15 mouse cellular contexts compared by ENCODE assay signal in the genomic region with DNA sequence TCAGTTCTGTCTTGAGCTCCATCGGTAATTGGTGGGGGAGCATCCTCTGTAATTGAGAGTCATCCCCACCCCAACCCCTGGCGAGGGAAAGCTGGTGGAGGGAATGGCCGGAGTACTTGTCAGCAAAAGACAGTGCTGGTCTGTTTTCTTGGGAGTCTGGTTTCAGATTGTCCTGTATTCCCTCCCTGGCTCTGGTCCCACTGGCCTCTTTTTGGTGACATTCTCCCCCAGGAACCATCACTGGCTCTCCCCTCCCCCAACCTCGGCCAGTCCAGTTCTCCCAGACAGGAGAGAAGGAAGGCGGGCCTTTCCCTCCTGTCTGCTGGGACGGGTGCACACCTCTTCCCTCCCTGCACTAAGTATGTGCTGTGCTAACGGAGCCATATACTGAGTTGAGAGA. TPM values are rescaled to one million over a fixed set of nuclear protein-coding genes. Genes with fewer than 3 reads are reported as not detected.
DNase-seq lines count a peak whose midpoint lies in the region; ATAC-seq and TF ChIP-seq lines count a peak whose summit lies in the region.
"Had no signal": no experiment of that assay in that cellular context is flagged by ENCODE, and none has a peak within 500 bp of the region (broad histone marks: within the 10 kb centered on the region; RNA-seq: fewer than 3 reads in every experiment).

No protein-coding gene starts in this region.

- no peak for TF ChIP-seq CTCF in forebrain, postnatal 0 days (IDR thresholded peaks at IDR 0.05; ENCODE audit: low read depth)
- TF ChIP-seq CTCF in left cerebral cortex, adult 2 months (IDR thresholded peaks at IDR 0.05): no peak

- DNase-seq in forebrain, embryonic 14.5 days (ENCODE audit: low spot score): no peak
- no peak for DNase-seq in forebrain, postnatal 0 days
- DNase-seq in left cerebral cortex, adult 2 months (ENCODE audit: extremely low spot score in 1 of 2, low spot score in 2 of 2): no peak
- no peak for DNase-seq in left cerebral cortex, adult 9 months (ENCODE audit: low spot score in 2 of 2)
- peak; percentile 44 for DNase-seq in retina, postnatal 1 day
- no peak for DNase-seq in retina, embryonic 14.5 days (ENCODE audit: low spot score)
- no peak for DNase-seq in gastrocnemius, adult 8-10 months (ENCODE audit: low spot score in 2 of 2)
- DNase-seq: adrenal gland, postnatal 14 days; embryo, embryonic 11 days; heart, adult 2 months; heart, postnatal 10 days had no signal

- 55% methylated on average over 7 of the region's 7 CpGs for WGBS in forebrain, embryonic 14.5 days
- 57% methylated on average over 7 of the region's 7 CpGs for WGBS in forebrain, postnatal 0 days
- WGBS in hindbrain, embryonic 13.5 days: 49% methylated on average over 7 of the region's 7 CpGs

- H3K9ac ChIP-seq in forebrain, embryonic 14.5 days (ENCODE audit: low read length): no peak overlapping the region
- H3K9ac ChIP-seq in forebrain, postnatal 0 days: no peak overlapping the region
- no peak overlapping the region; the same call in 1 of the 2 replicates for H3K9ac ChIP-seq in hindbrain, embryonic 13.5 days

- H3K9me3 ChIP-seq in forebrain, embryonic 14.5 days (replicated peaks; ENCODE audit: control insufficient read depth, low read length): no peaks in the 10 kb centered on the region
- H3K9me3 ChIP-seq in forebrain, postnatal 0 days (ENCODE audit: low read length): no peaks in the 10 kb centered on the region
- H3K9me3 ChIP-seq in hindbrain, embryonic 13.5 days: no peaks in the 10 kb centered on the region
- H3K9me3 ChIP-seq: G1E had no signal

- H3K4me3 ChIP-seq in forebrain, embryonic 14.5 days (ENCODE audit: low read depth, low read length): no peak overlapping the region
- H3K4me3 ChIP-seq in forebrain, postnatal 0 days (ENCODE audit: low read depth, low read length): no peak overlapping the region
- H3K4me3 ChIP-seq in left cerebral cortex, adult 2 months: no peak overlapping the region
- no peak overlapping the region for H3K4me3 ChIP-seq in hindbrain, embryonic 13.5 days
- H3K4me3 ChIP-seq: heart, adult 2 months had no signal

- H3K36me3 ChIP-seq in forebrain, embryonic 14.5 days (ENCODE audit: control insufficient read depth, insufficient read depth, low read length): peaks cover 15% of the 10 kb centered on the region; the same call in 1 of the 2 replicates
- peaks cover 16% of the 10 kb centered on the region for H3K36me3 ChIP-seq in forebrain, postnatal 0 days (ENCODE audit: insufficient read depth)
- H3K36me3 ChIP-seq in hindbrain, embryonic 13.5 days: peaks cover 15% of the 10 kb centered on the region

- H3K4me2 ChIP-seq in forebrain, embryonic 14.5 days (ENCODE audit: low read length): peak overlapping the region; percentile 3; the same call in 1 of the 2 replicates
- no peak overlapping the region for H3K4me2 ChIP-seq in forebrain, postnatal 0 days (ENCODE audit: low read depth)
- no peak overlapping the region for H3K4me2 ChIP-seq in hindbrain, embryonic 13.5 days
- H3K4me2 ChIP-seq: liver, embryonic 11.5 days had no signal

- peaks cover 9% of the 10 kb centered on the region for H3K4me1 ChIP-seq in forebrain, embryonic 14.5 days (ENCODE audit: control insufficient read depth, insufficient read depth, low read length)
- peaks cover 3% of the 10 kb centered on the region; the same call in 1 of the 2 replicates for H3K4me1 ChIP-seq in forebrain, postnatal 0 days (ENCODE audit: insufficient read depth)
- peaks cover 51% of the 10 kb centered on the region for H3K4me1 ChIP-seq in hindbrain, embryonic 13.5 days (replicated peaks)

- no peak overlapping the region for H3K27ac ChIP-seq in forebrain, embryonic 14.5 days (ENCODE audit: low read depth, low read length)
- H3K27ac ChIP-seq in forebrain, postnatal 0 days (ENCODE audit: low read depth, low read length): no peak overlapping the region
- peak overlapping the region; percentile 4; the same call in 1 of the 2 replicates for H3K27ac ChIP-seq in left cerebral cortex, adult 2 months
- H3K27ac ChIP-seq in hindbrain, embryonic 13.5 days: peak overlapping the region; percentile 72
- H3K27ac ChIP-seq: heart, adult 2 months had no signal

- intact Hi-C loops in left cerebral cortex, adult 2 months (cut with DNase I): no loop called here

- no peak for ATAC-seq in forebrain, embryonic 14.5 days
- ATAC-seq in forebrain, postnatal 0 days: no peak
- ATAC-seq in hindbrain, embryonic 13.5 days (ENCODE audit: low FRiP score): no peak

- no peaks in the 10 kb centered on the region for H3K27me3 ChIP-seq in forebrain, embryonic 14.5 days (replicated peaks; ENCODE audit: control insufficient read depth, insufficient read depth, low read length)
- no peaks in the 10 kb centered on the region for H3K27me3 ChIP-seq in forebrain, postnatal 0 days (ENCODE audit: insufficient read depth, low read length)
- no peaks in the 10 kb centered on the region for H3K27me3 ChIP-seq in hindbrain, embryonic 13.5 days

RNA-seq across cellular contexts. Expression of a gene that starts 6.3 kb away (rescaled TPM):
- 77.5 and 85.7 TPM in 2 replicates for polyA plus RNA-seq in forebrain, embryonic 14.5 days (2014; fragmentation: Nextera tagmentation; extraction: Ambion mirVana)
- total RNA-seq in forebrain, postnatal 0 days (2014; rRNA removed): 131 and 174 TPM in 2 replicates
- 73.3 and 92.7 TPM in 2 replicates for polyA plus RNA-seq in forebrain, postnatal 0 days (2015; fragmentation: Nextera tagmentation; extraction: Ambion mirVana)
- 10 to 100 TPM; 33.4 to 36.8 TPM for total RNA-seq in left cerebral cortex, adult 2 months (2021)
- 92.1 and 96.6 TPM in 2 replicates for polyA plus RNA-seq in hindbrain, embryonic 13.5 days (2015; fragmentation: Nextera tagmentation; extraction: Ambion mirVana)
- 10 to 100 TPM in 2 of 4 experiments, 1 to 10 TPM in 2; 7.9 to 14.0 (median 9.8) TPM for total RNA-seq in gastrocnemius, adult 8-10 months (2022)

RNA-seq across cellular contexts. Expression of a gene that starts 7.5 kb away (rescaled TPM):
- 98.7 and 131 TPM in 2 replicates for polyA plus RNA-seq in forebrain, embryonic 14.5 days (2014; fragmentation: Nextera tagmentation; extraction: Ambion mirVana)
- total RNA-seq in forebrain, postnatal 0 days (2014; rRNA removed): 61.9 and 71.4 TPM in 2 replicates
- 88.1 and 96.6 TPM in 2 replicates for polyA plus RNA-seq in forebrain, postnatal 0 days (2015; fragmentation: Nextera tagmentation; extraction: Ambion mirVana)
- 100 to 1,000 TPM; 141 to 159 TPM for total RNA-seq in left cerebral cortex, adult 2 months (2021)
- polyA plus RNA-seq in hindbrain, embryonic 13.5 days (2015; fragmentation: Nextera tagmentation; extraction: Ambion mirVana): 108 and 111 TPM in 2 replicates
- total RNA-seq in gastrocnemius, adult 8-10 months (2022): 1 to 10 TPM; 2.4 to 3.9 (median 3.5) TPM

RNA-seq across cellular contexts. Expression of a gene that starts 24.1 kb away (rescaled TPM):
- polyA plus RNA-seq in forebrain, embryonic 14.5 days (2014; fragmentation: Nextera tagmentation; extraction: Ambion mirVana): 2.7 and 3.4 TPM in 2 replicates
- total RNA-seq in forebrain, postnatal 0 days (2014; rRNA removed): 3.2 and 5.2 TPM in 2 replicates
- 3.8 and 5.1 TPM in 2 replicates for polyA plus RNA-seq in forebrain, postnatal 0 days (2015; fragmentation: Nextera tagmentation; extraction: Ambion mirVana)
- 1 to 10 TPM; 2.4 to 3.2 TPM for total RNA-seq in left cerebral cortex, adult 2 months (2021)
- 3.7 and 4.0 TPM in 2 replicates for polyA plus RNA-seq in hindbrain, embryonic 13.5 days (2015; fragmentation: Nextera tagmentation; extraction: Ambion mirVana)
- 1 to 10 TPM; 7.4 to 9.7 (median 8.7) TPM for total RNA-seq in gastrocnemius, adult 8-10 months (2022)

RNA-seq across cellular contexts. Expression of a gene that starts 30.2 kb away (rescaled TPM):
- polyA plus RNA-seq in forebrain, embryonic 14.5 days (2014; fragmentation: Nextera tagmentation; extraction: Ambion mirVana): 281 and 371 TPM in 2 replicates
- total RNA-seq in forebrain, postnatal 0 days (2014; rRNA removed): 785 and 1,503 TPM in 2 replicates
- 274 and 348 TPM in 2 replicates for polyA plus RNA-seq in forebrain, postnatal 0 days (2015; fragmentation: Nextera tagmentation; extraction: Ambion mirVana)
- 10 to 100 TPM; 31.5 to 34.7 TPM for total RNA-seq in left cerebral cortex, adult 2 months (2021)
- polyA plus RNA-seq in hindbrain, embryonic 13.5 days (2015; fragmentation: Nextera tagmentation; extraction: Ambion mirVana): 301 and 310 TPM in 2 replicates
- total RNA-seq in gastrocnemius, adult 8-10 months (2022): 10 to 100 TPM; 20.8 to 47.8 (median 31.7) TPM

RNA-seq across cellular contexts. Expression of a gene that starts 47.2 kb away (rescaled TPM):
- 1.2 TPM in 2 replicates for polyA plus RNA-seq in forebrain, embryonic 14.5 days (2014; fragmentation: Nextera tagmentation; extraction: Ambion mirVana)
- total RNA-seq in forebrain, postnatal 0 days (2014; rRNA removed): 0.62 and 1.8 TPM in 2 replicates
- 1.2 and 2.4 TPM in 2 replicates for polyA plus RNA-seq in forebrain, postnatal 0 days (2015; fragmentation: Nextera tagmentation; extraction: Ambion mirVana)
- total RNA-seq in left cerebral cortex, adult 2 months (2021): 1 to 10 TPM; 2.3 to 4.2 TPM
- 2.3 and 2.8 TPM in 2 replicates for polyA plus RNA-seq in hindbrain, embryonic 13.5 days (2015; fragmentation: Nextera tagmentation; extraction: Ambion mirVana)
- 10 to 100 TPM; 82.1 to 86.1 (median 84.0) TPM for total RNA-seq in gastrocnemius, adult 8-10 months (2022)
- total RNA-seq: megakaryocyte-erythroid progenitor cell, adult 5-6 weeks had no signal

Comparison
In these comparisons a context has a peak if more than half of its experiments do, and no peak if none do; other contexts are left out.
1. H3K27ac ChIP-seq: peak in left cerebral cortex, adult 2 months (single experiment) and hindbrain, embryonic 13.5 days (single experiment); none in forebrain, embryonic 14.5 days (single experiment) and forebrain, postnatal 0 days (single experiment).
2. RNA of a gene that starts 7.5 kb away (total RNA-seq): 141 to 159 TPM in left cerebral cortex, adult 2 months and 61.9 to 71.4 TPM in forebrain, postnatal 0 days; 2.4 to 3.9 TPM in gastrocnemius, adult 8-10 months; every median in the first group is over 10 times any median in the second.